Mouse (Mus musculus): ENCODE measurements around the gene Zbtb17.

DNA sequence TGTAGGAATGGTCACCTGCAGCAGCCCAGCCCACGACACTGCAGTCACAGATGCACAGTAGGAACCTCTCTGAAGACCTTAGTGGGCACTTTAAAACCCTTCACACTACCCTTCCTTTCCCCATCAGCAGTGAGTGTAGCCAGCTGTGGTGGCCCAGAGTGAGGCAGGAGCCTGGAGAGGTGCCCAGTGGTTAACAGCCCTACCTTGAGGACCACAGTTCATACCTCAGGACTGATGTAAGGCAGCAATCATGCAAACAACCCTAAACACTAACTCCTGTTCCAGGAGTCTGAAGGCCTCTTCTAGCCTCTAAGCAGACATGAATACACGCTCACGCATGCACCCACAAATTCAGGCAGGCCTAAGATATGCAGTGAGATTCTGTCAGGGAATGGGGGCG lies 60.0 kb downstream of the Zbtb17 start:
- TF ChIP-seq CTCF (IDR thresholded peaks at IDR 0.05; ENCODE audit: low read depth) (no peak), EP300 (IDR thresholded peaks at IDR 0.05; ENCODE audit: low read depth) (no peak)
